Mouse (Mus musculus) layer of hippocampus, adult 18-20 months (tissue): ENCODE data around the gene Sppl2b. TPM values are rescaled to one million over a fixed set of nuclear protein-coding genes. Genes with fewer than 3 reads are reported as not detected.
"Not testable (repeated sequence)": the region's sequence is repeated elsewhere in the genome, so short reads cannot be mapped to it uniquely, and the experiment has no call there.

Source experiments
- DNase-seq, 2 experiments: peaks; one replicate each; pipeline ENCODE4 v3.0.0; 2022; ENCODE audit warnings: low spot score in 2 of 2
- long read RNA-seq: library from polyadenylated mRNA; stranded (forward); transcript quantifications from one replicate; pipeline ENCODE4 v2.0.0, GENCODE M21; 2021
- total RNA-seq, 2 experiments: library from RNA; stranded (reverse); gene quantifications; 2 replicates each; pipeline ENCODE4 v1.2.3; 2021

The Sppl2b gene
- total RNA-seq: 10 to 100 TPM; 46.4 to 55.6 TPM
- long read RNA-seq, transcript Sppl2b-201 (15 exons, 2,869 nt): major isoform, 23 of 93 reads
- long read RNA-seq, partial matches to known transcripts: 21 of 93 reads
- long read RNA-seq, other reads (novel, unspliced or antisense): 49 of 93 reads

- DNase-seq: peak; percentile 94 to 98
Measured at GRCm38 (mm10) chr10:80854913-80855748, at the start of gene Sppl2b, which contains the start of gene Lsm7. Gene Sppl2b (plus strand): TSS chr10:80855275. Gene Lsm7 (minus strand): TSS chr10:80855209.

- DNase-seq: no peak
Measured at GRCm38 (mm10) chr10:80805322-80805721, 49.8 kb upstream of the Sppl2b start.

- peak; percentile 60 to 84 for DNase-seq
Measured at GRCm38 (mm10) chr10:80805925-80806324, 49.1 kb upstream of the Sppl2b start.

GRCm38 (mm10) chr10:80806341-80807056 is 48.6 kb upstream of the Sppl2b start:
- no peak for DNase-seq

- DNase-seq: peak; percentile 90 to 92
Measured at GRCm38 (mm10) chr10:80807057-80807627, 47.9 kb upstream of the Sppl2b start.

GRCm38 (mm10) chr10:80808099-80808984 is 46.7 kb upstream of the Sppl2b start:
- no peak for DNase-seq

- DNase-seq: no peak
Measured at GRCm38 (mm10) chr10:80808985-80809632, 46.0 kb upstream of the Sppl2b start.

- no peak for DNase-seq
Measured at GRCm38 (mm10) chr10:80810084-80810483, 45.0 kb upstream of the Sppl2b start.

- DNase-seq: no peak
Measured at GRCm38 (mm10) chr10:80812391-80813041, 42.6 kb upstream of the Sppl2b start.

GRCm38 (mm10) chr10:80813366-80813765 is 41.7 kb upstream of the Sppl2b start, which contains the start of gene Jsrp1:
Gene Jsrp1 (minus strand): TSS chr10:80813498.
- DNase-seq: no peak

GRCm38 (mm10) chr10:80814800-80815199 is 40.3 kb upstream of the Sppl2b start:
- no peak for DNase-seq

GRCm38 (mm10) chr10:80816303-80816702 is 38.8 kb upstream of the Sppl2b start:
- DNase-seq: not testable (repeated sequence)

- no peak for DNase-seq
Measured at GRCm38 (mm10) chr10:80817164-80817563, 37.9 kb upstream of the Sppl2b start.

- DNase-seq: not testable (repeated sequence)
Measured at GRCm38 (mm10) chr10:80817955-80818354, 37.1 kb upstream of the Sppl2b start.

GRCm38 (mm10) chr10:80818599-80819281 is 36.3 kb upstream of the Sppl2b start:
- no peak for DNase-seq

- DNase-seq: no peak
Measured at GRCm38 (mm10) chr10:80819406-80819805, 35.7 kb upstream of the Sppl2b start.

- no peak for DNase-seq
Measured at GRCm38 (mm10) chr10:80821991-80822390, 33.1 kb upstream of the Sppl2b start.

GRCm38 (mm10) chr10:80822528-80822927 is 32.5 kb upstream of the Sppl2b start:
- no peak for DNase-seq

GRCm38 (mm10) chr10:80823316-80823715 is 31.8 kb upstream of the Sppl2b start:
- no peak for DNase-seq
